Mouse (Mus musculus): ENCODE data around the gene Esrp2. TPM values are rescaled to one million over a fixed set of nuclear protein-coding genes. Genes with fewer than 3 reads are reported as not detected.

Gene Esrp2
- polyA plus RNA-seq, 1 experiment from 2014 or later, result 24.0 TPM

DNA sequence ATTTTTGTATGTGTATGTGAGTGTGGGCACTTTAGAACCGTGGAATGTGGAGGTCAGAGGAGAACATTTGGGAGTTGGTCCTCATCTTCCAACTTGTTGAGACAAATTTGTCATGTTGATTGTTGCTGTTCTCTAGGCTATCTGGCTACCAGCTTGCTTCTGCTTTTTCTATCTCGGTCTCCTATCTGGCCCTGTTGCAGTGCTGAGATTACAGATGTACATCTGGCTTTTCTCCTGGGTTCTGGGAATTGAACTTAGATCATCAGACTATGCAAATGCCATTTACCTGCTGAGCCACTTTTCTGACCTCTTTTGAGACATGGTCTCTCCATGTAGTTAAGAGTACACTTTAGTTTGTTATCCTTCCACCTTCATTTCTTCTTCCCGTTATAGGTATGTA lies 36.8 kb upstream of the Esrp2 start:
- DNase-seq (no peak), ATAC-seq (no peak)
- peaks cover 4% of the 10 kb centered on the region for H3K4me1 ChIP-seq (ENCODE audit: insufficient read depth)
- no peaks in the 10 kb centered on the region for H3K36me3 ChIP-seq (replicated peaks; ENCODE audit: insufficient read depth, low read length)
- H3K9ac ChIP-seq (replicated peaks), result no peak overlapping the region
- no peak overlapping the region for H3K27ac ChIP-seq (ENCODE audit: low read depth)
- no peaks in the 10 kb centered on the region for H3K27me3 ChIP-seq (ENCODE audit: insufficient read depth, low read length)
- H3K9me3 ChIP-seq (ENCODE audit: low read length), result no peaks in the 10 kb centered on the region
- no peak overlapping the region for H3K4me3 ChIP-seq (ENCODE audit: low read depth, low read length)
- WGBS (ENCODE audit: insufficient replicate concordance), result 79% methylated on average over 3 of the region's 3 CpGs
- H3K4me2 ChIP-seq (ENCODE audit: low read depth, low read length), result no peak overlapping the region
- TF ChIP-seq EP300 (IDR thresholded peaks at IDR 0.05; ENCODE audit: low read depth), result no peak
- TF ChIP-seq CTCF (IDR thresholded peaks at IDR 0.05; ENCODE audit: low read depth), result no peak

DNA sequence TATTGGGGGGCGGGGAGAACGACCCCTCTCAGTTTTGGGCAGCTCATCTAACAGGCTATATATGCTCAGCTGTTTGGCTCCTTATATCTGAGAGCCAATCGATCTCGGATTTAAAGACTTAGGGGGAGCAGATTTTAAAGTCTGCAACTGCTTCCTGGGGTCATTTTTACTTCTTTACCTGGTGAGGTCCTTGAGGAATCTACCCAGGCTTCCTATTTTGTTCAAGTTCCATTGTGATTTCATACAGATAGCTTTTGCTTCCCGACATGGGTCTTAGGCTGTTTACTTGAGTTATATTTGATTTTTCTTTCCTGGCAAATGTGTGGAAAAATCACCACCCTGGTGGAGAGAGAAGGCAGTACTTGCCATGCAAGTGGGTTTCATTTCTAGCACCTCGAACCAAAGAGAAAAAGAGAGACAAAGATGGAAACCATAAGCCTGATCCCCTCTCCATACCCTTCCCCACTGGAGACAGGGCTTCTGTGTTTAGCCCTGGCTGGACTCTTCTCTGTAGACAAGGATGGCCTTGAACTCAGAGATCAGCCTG lies 33.2 kb upstream of the Esrp2 start:
- Histone ChIP-seq H3K4me3 (ENCODE audit: low read depth, low read length) (no peak overlapping the region), H3K27me3 (ENCODE audit: insufficient read depth, low read length) (peaks cover 4% of the 10 kb centered on the region), H3K27ac (ENCODE audit: low read depth) (no peak overlapping the region), H3K4me1 (ENCODE audit: insufficient read depth) (peaks cover 11% of the 10 kb centered on the region), H3K9me3 (ENCODE audit: low read length) (no peaks in the 10 kb centered on the region), H3K9ac (replicated peaks) (no peak overlapping the region), H3K4me2 (ENCODE audit: low read depth, low read length) (peak overlapping the region; percentile 99; the same call in 1 of the 2 replicates), H3K36me3 (replicated peaks; ENCODE audit: insufficient read depth, low read length) (no peaks in the 10 kb centered on the region)
- TF ChIP-seq EP300 (IDR thresholded peaks at IDR 0.05; ENCODE audit: low read depth), result no peak
- no peak; the same call in 1 of the 2 replicates for TF ChIP-seq CTCF (IDR thresholded peaks at IDR 0.05; ENCODE audit: low read depth)
- ATAC-seq, result no peak
- WGBS (ENCODE audit: insufficient replicate concordance), result 23% methylated on average over 6 of the region's 6 CpGs
- DNase-seq, result no peak

GRCm38 (mm10) chr8:106169017-106169933 lies 32.5 kb upstream of the Esrp2 start:
- peak; percentile 36 for DNase-seq
- TF ChIP-seq EP300 (IDR thresholded peaks at IDR 0.05; ENCODE audit: low read depth), result no peak
- TF ChIP-seq CTCF (IDR thresholded peaks at IDR 0.05; ENCODE audit: low read depth), result no peak
- Histone ChIP-seq H3K4me3 (ENCODE audit: low read depth, low read length) (peak overlapping the region; percentile 65), H3K27ac (ENCODE audit: low read depth) (peak overlapping the region; percentile 29; the same call in 1 of the 2 replicates), H3K27me3 (ENCODE audit: insufficient read depth, low read length) (peaks cover 4% of the 10 kb centered on the region), H3K9ac (replicated peaks) (peak overlapping the region; percentile 64), H3K4me1 (ENCODE audit: insufficient read depth) (peaks cover 11% of the 10 kb centered on the region), H3K9me3 (ENCODE audit: low read length) (no peaks in the 10 kb centered on the region), H3K4me2 (ENCODE audit: low read depth, low read length) (peak overlapping the region; percentile 99), H3K36me3 (replicated peaks; ENCODE audit: insufficient read depth, low read length) (no peaks in the 10 kb centered on the region)
- ATAC-seq, result peak; percentile 48
- 1% methylated on average over 51 of the region's 54 CpGs for WGBS (ENCODE audit: insufficient replicate concordance)

DNA sequence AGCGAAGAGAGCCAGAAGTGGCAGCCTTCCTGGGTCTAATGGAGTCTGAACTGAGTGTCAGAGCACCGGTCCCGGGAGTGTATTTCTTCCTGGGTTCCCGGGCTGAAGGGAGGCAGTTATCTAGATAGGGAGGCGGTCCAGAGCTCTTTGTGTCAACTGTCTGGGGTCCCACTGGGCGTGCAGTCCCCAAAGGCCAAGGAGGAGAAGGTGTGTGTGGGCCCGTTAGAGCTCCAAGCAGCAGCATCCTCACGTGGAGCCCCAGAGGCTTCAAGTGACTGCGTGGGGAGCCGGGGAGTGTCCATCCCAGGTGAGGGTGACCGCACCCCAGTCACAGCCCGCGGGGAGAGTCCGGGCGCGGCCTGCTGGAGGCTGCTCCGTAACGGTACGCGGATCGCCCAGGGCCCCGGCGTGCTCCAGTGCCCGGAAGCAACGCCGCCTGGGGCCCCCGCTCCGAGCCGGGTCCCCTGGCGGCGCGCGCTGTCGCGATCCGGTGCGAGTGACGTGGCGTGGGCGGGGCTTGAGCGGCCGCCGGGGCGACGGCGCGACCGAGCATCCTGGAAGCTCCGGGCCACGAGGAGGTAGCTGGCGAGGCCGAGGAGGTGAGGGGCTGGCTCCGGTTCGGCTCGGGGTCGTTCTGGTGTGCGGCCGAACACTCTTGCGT lies 31.7 kb upstream of the Esrp2 start, which contains the start of gene Slc7a6:
Gene Slc7a6, plus strand, starts transcription at position 502 of the 661 bp plus-strand sequence.
- ATAC-seq (peak; percentile 83), DNase-seq (peak; percentile 87)
- Histone ChIP-seq H3K27ac (ENCODE audit: low read depth) (peak within 1 kb of the TSS; percentile 29; the same call in 1 of the 2 replicates), H3K9ac (replicated peaks) (peak within 1 kb of the TSS; percentile 64), H3K27me3 (ENCODE audit: insufficient read depth, low read length) (peaks cover 4% of the 10 kb centered on the region), H3K4me1 (ENCODE audit: insufficient read depth) (peaks cover 11% of the 10 kb centered on the region), H3K4me2 (ENCODE audit: low read depth, low read length) (peak within 1 kb of the TSS; percentile 99), H3K4me3 (ENCODE audit: low read depth, low read length) (peak within 1 kb of the TSS; percentile 65), H3K9me3 (ENCODE audit: low read length) (no peaks in the 10 kb centered on the region), H3K36me3 (replicated peaks; ENCODE audit: insufficient read depth, low read length) (0 out of 2 replicates have a peak, but pooled peaks cover 1% of the 10 kb centered on the region)
- TF ChIP-seq EP300 (IDR thresholded peaks at IDR 0.05; ENCODE audit: low read depth), result no peak
- TF ChIP-seq CTCF (IDR thresholded peaks at IDR 0.05; ENCODE audit: low read depth), result 0 out of 2 replicates have a peak, but pooled peaks have one; percentile 4
- under 1% methylated on average over 41 of the region's 59 CpGs for WGBS (ENCODE audit: insufficient replicate concordance)

GRCm38 (mm10) chr8:106165460-106165859 lies 28.7 kb upstream of the Esrp2 start:
- no peak for TF ChIP-seq EP300 (IDR thresholded peaks at IDR 0.05; ENCODE audit: low read depth)
- peak; percentile 87 for TF ChIP-seq CTCF (IDR thresholded peaks at IDR 0.05; ENCODE audit: low read depth)
- ATAC-seq, result no peak
- WGBS (ENCODE audit: insufficient replicate concordance), result 43% methylated on average over 4 of the region's 4 CpGs

GRCm38 (mm10) chr8:106163251-106163650 lies 26.5 kb upstream of the Esrp2 start:
- Histone ChIP-seq H3K4me3 (ENCODE audit: low read depth, low read length) (no peak overlapping the region), H3K4me2 (ENCODE audit: low read depth, low read length) (no peak overlapping the region), H3K4me1 (ENCODE audit: insufficient read depth) (peaks cover 3% of the 10 kb centered on the region), H3K27me3 (ENCODE audit: insufficient read depth, low read length) (peaks cover 4% of the 10 kb centered on the region), H3K36me3 (replicated peaks; ENCODE audit: insufficient read depth, low read length) (peaks cover 13% of the 10 kb centered on the region), H3K9ac (replicated peaks) (no peak overlapping the region), H3K27ac (ENCODE audit: low read depth) (no peak overlapping the region), H3K9me3 (ENCODE audit: low read length) (no peaks in the 10 kb centered on the region)
- ATAC-seq (no peak), DNase-seq (no peak)
- 81% methylated on average over 9 of the region's 9 CpGs for WGBS (ENCODE audit: insufficient replicate concordance)
- TF ChIP-seq CTCF (IDR thresholded peaks at IDR 0.05; ENCODE audit: low read depth) (no peak), EP300 (IDR thresholded peaks at IDR 0.05; ENCODE audit: low read depth) (no peak)

More at GRCm38 (mm10) chr8:106165460-106165859, 28.7 kb upstream of the Esrp2 start:
- H3K4me2 ChIP-seq (ENCODE audit: low read depth, low read length), result no peak overlapping the region
- no peak overlapping the region for H3K4me3 ChIP-seq (ENCODE audit: low read depth, low read length)
- H3K27me3 ChIP-seq (ENCODE audit: insufficient read depth, low read length), result peaks cover 4% of the 10 kb centered on the region
- H3K36me3 ChIP-seq (replicated peaks; ENCODE audit: insufficient read depth, low read length), result peaks cover 10% of the 10 kb centered on the region
- peaks cover 11% of the 10 kb centered on the region for H3K4me1 ChIP-seq (ENCODE audit: insufficient read depth)
- no peaks in the 10 kb centered on the region for H3K9me3 ChIP-seq (ENCODE audit: low read length)
- H3K9ac ChIP-seq (replicated peaks), result no peak overlapping the region
- DNase-seq, result peak; percentile 81
- no peak overlapping the region for H3K27ac ChIP-seq (ENCODE audit: low read depth)

Measured in liver, postnatal 0 days (tissue).